Mouse (Mus musculus) stomach, postnatal 0 days (tissue): Measurements from ENCODE around the gene Cdk10. TPM values are rescaled to one million over a fixed set of nuclear protein-coding genes. Genes with fewer than 3 reads are reported as not detected.

Source experiments
- ATAC-seq: fragments of 200-750 bp; cut with Nextera tagmentation; 2 replicates; pipeline ENCODE4 v1.8.0; 2017; ENCODE audit not compliant: low FRiP score, low TSS enrichment
- DNase-seq: peaks from one replicate; pipeline ENCODE4 v3.0.0-alpha.2; 2016; ENCODE audit warnings: low spot score
- H3K27ac ChIP-seq: fragments of 300-500 bp; sonication (generic); replicated peaks from 2 replicates; pipeline ENCODE4 v1.5.1; 2014; ENCODE audit warnings: mild to moderate bottlenecking, control low read depth
- H3K27me3 ChIP-seq: fragments of 300-500 bp; sonication (generic); 2 replicates; pipeline ENCODE4 v1.6.1; 2014; ENCODE audit warnings: low read length; ENCODE audit not compliant: control insufficient read depth, insufficient read depth
- H3K36me3 ChIP-seq: fragments of 300-500 bp; sonication (generic); 2 replicates; pipeline ENCODE4 v1.6.1; 2014; ENCODE audit warnings: low read length, mixed read lengths; ENCODE audit not compliant: control insufficient read depth, insufficient read depth
- H3K4me1 ChIP-seq: fragments of 300-500 bp; sonication (generic); replicated peaks from 2 replicates; pipeline ENCODE4 v1.6.1; 2014; ENCODE audit warnings: antibody characterized with exemption; ENCODE audit not compliant: control insufficient read depth, insufficient read depth
- H3K4me2 ChIP-seq: fragments of 300-500 bp; sonication (generic); replicated peaks from 2 replicates; pipeline ENCODE4 v1.6.1; 2014; ENCODE audit warnings: low read depth, mild to moderate bottlenecking, control low read depth, moderate library complexity
- H3K4me3 ChIP-seq: fragments of 300-500 bp; sonication (generic); 2 replicates; pipeline ENCODE4 v1.5.1; 2014; ENCODE audit warnings: low read depth, low read length, control low read depth
- H3K9ac ChIP-seq: fragments of 300-500 bp; sonication (generic); 2 replicates; pipeline ENCODE4 v1.6.1; 2014; ENCODE audit warnings: mild to moderate bottlenecking, low read length, control low read depth, mixed read lengths
- H3K9me3 ChIP-seq: fragments of 300-500 bp; sonication (generic); 2 replicates; pipeline ENCODE4 v1.6.1; 2016; ENCODE audit warnings: low read length; ENCODE audit not compliant: control insufficient read depth
- CTCF ChIP-seq: IDR thresholded peaks from 2 replicates; pipeline ENCODE4 v1.5.1; 2016; ENCODE audit warnings: antibody characterized with exemption, low read depth, mild to moderate bottlenecking, moderate library complexity
- EP300 ChIP-seq: optimal IDR thresholded peaks from 2 replicates; pipeline ENCODE3; 2016; ENCODE audit warnings: antibody characterized with exemption
- WGBS: fragments of 180-500 bp; shearing (Covaris S2); extraction: QIAGEN DNeasy Blood & Tissue Kit; methylation state at CpG from one replicate; pipeline ENCODE4 v1.1.7; 2014; 5-methylcytosine and 5-hydroxymethylcytosine counted together
- polyA plus RNA-seq: library from polyadenylated mRNA; unstranded; fragments of >200 nt; fragmentation: Nextera tagmentation; extraction: Ambion mirVana; gene quantifications from 2 replicates; pipeline ENCODE4 v1.2.1, GENCODE M21; 2015

Gene Cdk10
- polyA plus RNA-seq, 1 experiment from 2014 or later = 16.7 TPM

DNA sequence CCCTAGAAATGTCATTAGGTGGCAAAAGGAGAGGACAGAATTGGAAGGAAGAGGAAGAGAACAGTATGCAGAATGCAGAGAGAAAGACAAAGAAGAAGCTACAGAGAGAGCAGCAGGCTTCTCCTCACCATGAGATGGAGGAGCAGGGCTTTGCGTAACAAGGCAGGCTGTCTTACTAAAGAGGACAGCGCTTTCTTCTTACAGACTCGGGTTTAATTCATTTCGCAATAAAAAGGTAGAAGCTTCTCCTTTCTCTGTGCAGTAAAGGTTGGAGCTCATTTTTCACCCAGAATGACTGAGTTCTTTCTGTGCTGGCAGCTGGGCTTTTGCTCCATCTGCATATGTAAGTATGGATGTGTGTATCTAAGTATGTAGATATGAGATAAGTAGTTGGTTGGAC lies 55.2 kb downstream of the Cdk10 start:
- Histone ChIP-seq H3K4me3 (no peak overlapping the region), H3K9me3 (no peaks in the 10 kb centered on the region), H3K9ac (no peak overlapping the region), H3K27ac (no peak overlapping the region), H3K36me3 (no peaks in the 10 kb centered on the region), H3K4me1 (no peaks in the 10 kb centered on the region), H3K27me3 (no peaks in the 10 kb centered on the region), H3K4me2 (no peak overlapping the region)
- TF ChIP-seq CTCF (no peak), EP300 (no peak)
- ATAC-seq (no peak), DNase-seq (no peak)
- WGBS = 93% methylated on average over 4 of the region's 4 CpGs

DNA sequence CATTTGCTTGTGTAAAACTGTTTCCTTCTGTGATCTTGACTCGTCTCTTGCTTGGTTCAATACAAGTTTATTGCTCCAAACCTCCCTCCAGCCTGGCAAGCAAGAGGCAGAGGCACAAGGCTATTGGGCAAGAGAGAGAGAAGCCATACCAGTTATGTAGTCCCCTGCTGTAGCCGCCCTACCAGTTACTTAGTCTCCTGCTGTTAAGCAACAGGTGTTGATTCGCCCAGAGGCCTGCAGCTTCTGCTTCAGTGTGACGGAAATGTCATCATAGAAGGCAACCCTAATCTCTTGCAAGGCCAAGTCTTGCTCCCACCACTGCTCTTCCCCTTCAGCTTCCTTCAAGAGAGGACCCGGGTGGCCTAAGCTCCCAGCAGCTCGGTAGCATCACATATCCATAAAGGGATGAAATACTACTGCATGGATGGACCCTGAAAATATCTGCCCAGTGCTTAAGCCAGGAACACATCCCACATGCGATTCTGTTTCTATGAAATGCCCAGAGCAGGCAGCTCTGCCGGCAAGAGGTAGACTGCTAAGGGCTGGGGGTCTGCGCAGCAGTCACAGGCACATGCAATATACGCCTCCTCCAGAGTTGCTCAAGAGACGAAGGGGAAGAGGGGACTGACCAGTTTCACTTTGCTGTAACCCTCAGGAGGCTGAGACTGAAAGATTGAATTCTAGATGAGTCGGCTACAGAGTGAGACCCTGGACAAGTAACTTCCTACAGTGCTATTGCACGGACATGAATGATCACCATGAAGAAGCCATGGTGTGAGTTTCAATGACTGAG lies 55.9 kb downstream of the Cdk10 start:
- Histone ChIP-seq H3K9me3 (no peaks in the 10 kb centered on the region), H3K4me2 (no peak overlapping the region), H3K27ac (no peak overlapping the region), H3K9ac (no peak overlapping the region), H3K4me3 (no peak overlapping the region), H3K36me3 (no peaks in the 10 kb centered on the region), H3K4me1 (no peaks in the 10 kb centered on the region), H3K27me3 (no peaks in the 10 kb centered on the region)
- ATAC-seq (no peak), DNase-seq (no peak)
- no peak for TF ChIP-seq CTCF
- TF ChIP-seq EP300 = no peak
- 89% methylated on average over 13 of the region's 13 CpGs for WGBS

Other genes with a start within 250 kb of the Cdk10 start
- gene Ankrd11, start 182.6 kb upstream of the Cdk10 start, polyA plus RNA-seq = 35.0 and 35.8 TPM in 2 replicates
- gene Spg7, start 161.9 kb upstream of the Cdk10 start, polyA plus RNA-seq = 29.6 and 32.0 TPM in 2 replicates
- 1,460 and 1,506 TPM in 2 replicates for gene Rpl13, start 122.5 kb upstream of the Cdk10 start, polyA plus RNA-seq
- 1.4 TPM in 2 replicates for gene Cpne7, start 107.5 kb upstream of the Cdk10 start, polyA plus RNA-seq
- 7.8 and 9.3 TPM in 2 replicates for gene Sult5a1, start 66.5 kb upstream of the Cdk10 start, polyA plus RNA-seq
- 10.0 and 13.6 TPM in 2 replicates for gene Dpep1, start 38.6 kb upstream of the Cdk10 start, polyA plus RNA-seq
- gene Chmp1a, start 12.1 kb upstream of the Cdk10 start, polyA plus RNA-seq = 153 and 157 TPM in 2 replicates
- 0.91 and 0.94 TPM in 2 replicates for gene Spata33, start 12.0 kb upstream of the Cdk10 start, polyA plus RNA-seq
- 3.1 and 3.6 TPM in 2 replicates for gene Spata2l, start 11.4 kb downstream of the Cdk10 start, polyA plus RNA-seq
- 7.8 and 8.3 TPM in 2 replicates for gene Zfp276, start 29.4 kb downstream of the Cdk10 start, polyA plus RNA-seq
- 10.3 and 11.2 TPM in 2 replicates for gene Vps9d1, start 29.5 kb downstream of the Cdk10 start, polyA plus RNA-seq
- gene Fanca, start 93.7 kb downstream of the Cdk10 start, polyA plus RNA-seq = 5.3 and 5.7 TPM in 2 replicates
- gene Spire2, start 107.9 kb downstream of the Cdk10 start, polyA plus RNA-seq = 12.4 and 13.1 TPM in 2 replicates
- 133 and 146 TPM in 2 replicates for gene Tcf25, start 148.9 kb downstream of the Cdk10 start, polyA plus RNA-seq
- 0.05 TPM in 1 of 2 replicates, not detected in the other for gene Mc1r, start 182.3 kb downstream of the Cdk10 start, polyA plus RNA-seq
- 24.4 and 24.7 TPM in 2 replicates for gene Tubb3, start 186.6 kb downstream of the Cdk10 start, polyA plus RNA-seq
- gene Def8, start 198.7 kb downstream of the Cdk10 start, polyA plus RNA-seq = 20.6 and 22.5 TPM in 2 replicates